Mouse (Mus musculus) stomach, postnatal 0 days (tissue): ENCODE measurements around the gene Strip1.

ENCODE experiments used
- CTCF ChIP-seq: IDR thresholded peaks from 2 replicates; pipeline ENCODE4 v1.5.1; 2016; ENCODE audit warnings: antibody characterized with exemption, low read depth, mild to moderate bottlenecking, moderate library complexity
- EP300 ChIP-seq: optimal IDR thresholded peaks from 2 replicates; pipeline ENCODE3; 2016; ENCODE audit warnings: antibody characterized with exemption

GRCm38 (mm10) chr3:107656151-107656550 lies 24.7 kb upstream of the Strip1 start:
- TF ChIP-seq CTCF (no peak), EP300 (no peak)
